10 mouse cellular contexts compared by ENCODE assay signal in genomic region chr3:55151656-55152433, GRCm38 (mm10). TPM values are rescaled to one million over a fixed set of nuclear protein-coding genes. Genes with fewer than 3 reads are reported as not detected.
A peak's percentile ranks its signal among the peaks of the same experiment; 100 is the strongest.
DNase-seq lines count a peak whose midpoint lies in the region; ATAC-seq lines count a peak whose summit lies in the region.
"Had no signal": no experiment of that assay in that cellular context is flagged by ENCODE, and none has a peak within 500 bp of the region (broad histone marks: within the 10 kb centered on the region; RNA-seq: fewer than 3 reads in every experiment).

No protein-coding gene starts in this region.

- H3K9me3 ChIP-seq in forebrain, embryonic 15.5 days, result no peaks in the 10 kb centered on the region
- no peaks in the 10 kb centered on the region for H3K9me3 ChIP-seq in limb, embryonic 10.5 days (replicated peaks)
- no peaks in the 10 kb centered on the region for H3K9me3 ChIP-seq in neural tube, embryonic 13.5 days
- H3K9me3 ChIP-seq: embryonic facial prominence, embryonic 13.5 days; megakaryocyte, embryonic 14.5 days had no signal

- H3K4me3 ChIP-seq in forebrain, embryonic 15.5 days, result no peak overlapping the region
- no peak overlapping the region for H3K4me3 ChIP-seq in limb, embryonic 10.5 days
- no peak overlapping the region for H3K4me3 ChIP-seq in neural tube, embryonic 13.5 days
- H3K4me3 ChIP-seq: embryonic facial prominence, embryonic 13.5 days; megakaryocyte, embryonic 14.5 days had no signal

- peak; percentile 71 for DNase-seq in right cerebral cortex, adult 18-20 months
- DNase-seq in right cerebral cortex, postnatal 36 days (ENCODE audit: low spot score in 2 of 2), result no peak
- DNase-seq in kidney, adult 8-10 months, result peak; percentile 48 to 68
- DNase-seq in limb, embryonic 10.5 days (ENCODE audit: low spot score), result peak; percentile 47

- no peaks in the 10 kb centered on the region for H3K36me3 ChIP-seq in forebrain, embryonic 15.5 days
- H3K36me3 ChIP-seq in limb, embryonic 10.5 days, result no peaks in the 10 kb centered on the region
- H3K36me3 ChIP-seq in neural tube, embryonic 13.5 days, result no peaks in the 10 kb centered on the region
- H3K36me3 ChIP-seq: embryonic facial prominence, embryonic 13.5 days had no signal

- WGBS in forebrain, embryonic 15.5 days, result 49% methylated on average over 7 of the region's 7 CpGs
- WGBS in limb, embryonic 10.5 days, result 46% methylated on average over 7 of the region's 7 CpGs
- 29% methylated on average over 7 of the region's 7 CpGs for WGBS in neural tube, embryonic 13.5 days

- peak; percentile 38; the same call in 1 of the 2 replicates for ATAC-seq in cerebellum, adult (ENCODE audit: insufficient number of reproducible peaks, low FRiP score, low TSS enrichment)
- ATAC-seq in forebrain, embryonic 15.5 days (replicated peaks), result peak; percentile 47
- ATAC-seq in neural tube, embryonic 13.5 days (ENCODE audit: low read depth), result peak; percentile 66
- no peak for ATAC-seq in inflammation-experienced regulatory T-cells, adult 6 months

- H3K4me1 ChIP-seq in forebrain, embryonic 15.5 days, result no peaks in the 10 kb centered on the region
- peaks cover 14% of the 10 kb centered on the region for H3K4me1 ChIP-seq in limb, embryonic 10.5 days
- H3K4me1 ChIP-seq in neural tube, embryonic 13.5 days (replicated peaks), result 0 out of 2 replicates have a peak, but pooled peaks cover 9% of the 10 kb centered on the region
- H3K4me1 ChIP-seq: megakaryocyte, embryonic 14.5 days had no signal

- no peaks in the 10 kb centered on the region for H3K27me3 ChIP-seq in forebrain, embryonic 15.5 days
- H3K27me3 ChIP-seq in limb, embryonic 10.5 days (ENCODE audit: low read depth, poor library complexity, severe bottlenecking), result no peaks in the 10 kb centered on the region
- H3K27me3 ChIP-seq in neural tube, embryonic 13.5 days, result no peaks in the 10 kb centered on the region
- H3K27me3 ChIP-seq: embryonic facial prominence, embryonic 13.5 days had no signal

- H3K27ac ChIP-seq in forebrain, embryonic 15.5 days (replicated peaks), result no peak overlapping the region
- no peak overlapping the region for H3K27ac ChIP-seq in limb, embryonic 10.5 days
- no peak overlapping the region for H3K27ac ChIP-seq in neural tube, embryonic 13.5 days (replicated peaks)
- H3K27ac ChIP-seq: embryonic facial prominence, embryonic 13.5 days had no signal

- no peak overlapping the region for H3K4me2 ChIP-seq in forebrain, embryonic 15.5 days (replicated peaks)
- H3K4me2 ChIP-seq in neural tube, embryonic 13.5 days, result no peak overlapping the region
- H3K4me2 ChIP-seq: embryonic facial prominence, embryonic 13.5 days had no signal

- no peak overlapping the region for H3K9ac ChIP-seq in forebrain, embryonic 15.5 days (replicated peaks)
- no peak overlapping the region for H3K9ac ChIP-seq in neural tube, embryonic 13.5 days
- H3K9ac ChIP-seq: embryonic facial prominence, embryonic 13.5 days had no signal

RNA-seq across cellular contexts. Expression of gene Ccdc169, which starts 14.7 kb away (rescaled TPM):
- polyA plus RNA-seq in forebrain, embryonic 15.5 days (2015; fragmentation: Nextera tagmentation; extraction: Ambion mirVana), result 0.19 TPM in 1 of 2 replicates, not detected in the other
- 0.06 and 0.08 TPM in 2 replicates for polyA plus RNA-seq in limb, embryonic 10.5 days (2016; fragmentation: Nextera tagmentation; extraction: Ambion mirVana)
- not detected in 2 replicates for polyA plus RNA-seq in neural tube, embryonic 13.5 days (2015; fragmentation: Nextera tagmentation; extraction: Ambion mirVana)
- polyA plus RNA-seq in inflammation-experienced regulatory T-cells, adult 6 months (2017; shearing (Covaris generic)), result not detected

RNA-seq across cellular contexts. Expression of gene Sohlh2, which starts 30.0 kb away (rescaled TPM):
- polyA plus RNA-seq in forebrain, embryonic 15.5 days (2015; fragmentation: Nextera tagmentation; extraction: Ambion mirVana), result not detected in 2 replicates
- not detected in 2 replicates for polyA plus RNA-seq in limb, embryonic 10.5 days (2016; fragmentation: Nextera tagmentation; extraction: Ambion mirVana)
- not detected in 2 replicates for polyA plus RNA-seq in neural tube, embryonic 13.5 days (2015; fragmentation: Nextera tagmentation; extraction: Ambion mirVana)
- not detected for polyA plus RNA-seq in inflammation-experienced regulatory T-cells, adult 6 months (2017; shearing (Covaris generic))
- polyA plus RNA-seq: embryonic facial prominence, embryonic 13.5 days had no signal

RNA-seq across cellular contexts. Expression of gene Spg20, which starts 39.9 kb away (rescaled TPM):
- polyA plus RNA-seq in forebrain, embryonic 15.5 days (2015; fragmentation: Nextera tagmentation; extraction: Ambion mirVana), result 20.9 and 21.4 TPM in 2 replicates
- polyA plus RNA-seq in limb, embryonic 10.5 days (2016; fragmentation: Nextera tagmentation; extraction: Ambion mirVana), result 72.5 and 88.5 TPM in 2 replicates
- 20.2 and 24.8 TPM in 2 replicates for polyA plus RNA-seq in neural tube, embryonic 13.5 days (2015; fragmentation: Nextera tagmentation; extraction: Ambion mirVana)
- polyA plus RNA-seq in inflammation-experienced regulatory T-cells, adult 6 months (2017; shearing (Covaris generic)), result 10 to 100 TPM; 19.9 to 22.3 (median 20.6) TPM

Comparison
In these comparisons a context has a peak if more than half of its experiments do, and no peak if none do; other contexts are left out.
1. DNase-seq: peak in right cerebral cortex, adult 18-20 months (single experiment), kidney, adult 8-10 months (2 of 2) and limb, embryonic 10.5 days (single experiment); none in right cerebral cortex, postnatal 36 days (0 of 2).